Mouse (Mus musculus) testis, postnatal 14 days (tissue): ENCODE data around the gene Zbtb38.

Experiments used
- DNase-seq: peaks from one replicate; pipeline ENCODE4 v3.0.0; 2021; ENCODE audit warnings: low spot score

The Zbtb38 gene

GRCm38 (mm10) chr9:96731039-96731895 lies 21.4 kb downstream of the Zbtb38 start:
- DNase-seq = no peak

GRCm38 (mm10) chr9:96730311-96730625 lies 22.4 kb downstream of the Zbtb38 start:
- no peak for DNase-seq

- no peak for DNase-seq
Measured at GRCm38 (mm10) chr9:96729537-96730310, 22.9 kb downstream of the Zbtb38 start.

- no peak for DNase-seq
Measured at GRCm38 (mm10) chr9:96728338-96729162, 24.1 kb downstream of the Zbtb38 start.

- DNase-seq = no peak
Measured at GRCm38 (mm10) chr9:96727688-96728087, 24.9 kb downstream of the Zbtb38 start.

- DNase-seq = peak; percentile 61
Measured at GRCm38 (mm10) chr9:96726336-96727131, 26.1 kb downstream of the Zbtb38 start.

- DNase-seq = no peak
Measured at GRCm38 (mm10) chr9:96725582-96726320, 26.9 kb downstream of the Zbtb38 start.

GRCm38 (mm10) chr9:96723650-96724049 lies 29.0 kb downstream of the Zbtb38 start:
- no peak for DNase-seq

GRCm38 (mm10) chr9:96721163-96721799 lies 31.4 kb downstream of the Zbtb38 start:
- no peak for DNase-seq

GRCm38 (mm10) chr9:96720510-96721162 lies 32.0 kb downstream of the Zbtb38 start:
- DNase-seq = no peak

- DNase-seq = peak; percentile 80
Measured at GRCm38 (mm10) chr9:96719408-96720158, 33.0 kb downstream of the Zbtb38 start.

- DNase-seq = no peak
Measured at GRCm38 (mm10) chr9:96718888-96719287, 33.7 kb downstream of the Zbtb38 start.

- no peak for DNase-seq
Measured at GRCm38 (mm10) chr9:96718402-96718798, 34.2 kb downstream of the Zbtb38 start.

GRCm38 (mm10) chr9:96717698-96718401 lies 34.8 kb downstream of the Zbtb38 start:
- no peak for DNase-seq

GRCm38 (mm10) chr9:96716735-96717444 lies 35.7 kb downstream of the Zbtb38 start:
- no peak for DNase-seq

- no peak for DNase-seq
Measured at GRCm38 (mm10) chr9:96716136-96716535, 36.5 kb downstream of the Zbtb38 start.

GRCm38 (mm10) chr9:96715171-96715570 lies 37.5 kb downstream of the Zbtb38 start:
- DNase-seq = no peak
